Mouse (Mus musculus): ENCODE results near the gene Psmb11. TPM values are rescaled to one million over a fixed set of nuclear protein-coding genes. Genes with fewer than 3 reads are reported as not detected.

Gene Psmb11
- total and polyA plus RNA-seq, 2 experiments from 2014 or later = not detected

- Histone ChIP-seq H3K27ac (ENCODE audit: low read depth) (no peak overlapping the region), H3K9me3 (replicated peaks; ENCODE audit: control insufficient read depth, low read length) (no peaks in the 10 kb centered on the region), H3K27me3 (ENCODE audit: control insufficient read depth, insufficient read depth, low read length) (no peaks in the 10 kb centered on the region), H3K4me3 (ENCODE audit: low read depth, low read length) (no peak overlapping the region), H3K36me3 (replicated peaks; ENCODE audit: control insufficient read depth, insufficient read depth, low read length) (peaks cover 54% of the 10 kb centered on the region), H3K4me1 (ENCODE audit: control insufficient read depth, insufficient read depth) (no peaks in the 10 kb centered on the region), H3K9ac (replicated peaks; ENCODE audit: low read depth, low read length) (no peak overlapping the region), H3K4me2 (ENCODE audit: low read depth, low read length) (no peak overlapping the region)
- TF ChIP-seq EP300 (IDR thresholded peaks at IDR 0.05; ENCODE audit: low read depth) (no peak), CTCF (IDR thresholded peaks at IDR 0.05; ENCODE audit: low read depth) (no peak)
- 81% methylated on average over 20 of the region's 25 CpGs for WGBS
- DNase-seq (ENCODE audit: low spot score) (no peak), ATAC-seq (ENCODE audit: insufficient read depth, low read depth) (no peak)
Observed at GRCm38 (mm10) chr14:54642224-54642944, 21.2 kb downstream of the Psmb11 start.

DNA sequence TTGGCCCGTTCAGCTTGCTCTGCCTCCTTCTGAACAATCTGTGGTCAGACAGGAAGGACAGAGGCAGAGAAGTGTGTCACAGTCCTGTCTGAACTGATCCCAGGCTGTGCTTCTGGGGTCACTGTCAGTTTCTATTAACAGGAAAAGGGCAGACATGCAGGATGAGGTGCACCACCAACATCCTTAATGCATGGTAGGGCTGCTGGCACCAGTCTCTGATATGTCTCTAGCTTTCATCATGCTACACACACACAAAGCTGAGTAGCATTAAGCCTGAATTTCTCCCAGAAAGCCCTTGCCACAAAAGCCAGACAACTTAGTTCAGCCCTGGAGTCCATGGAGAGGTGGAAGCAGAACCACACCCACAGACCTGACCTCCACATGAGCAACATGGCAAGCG lies 21.8 kb downstream of the Psmb11 start:
- H3K27ac ChIP-seq (ENCODE audit: low read depth) = no peak overlapping the region
- no peaks in the 10 kb centered on the region for H3K4me1 ChIP-seq (ENCODE audit: control insufficient read depth, insufficient read depth)
- no peak overlapping the region for H3K4me2 ChIP-seq (ENCODE audit: low read depth, low read length)
- H3K27me3 ChIP-seq (ENCODE audit: control insufficient read depth, insufficient read depth, low read length) = no peaks in the 10 kb centered on the region
- no peak overlapping the region for H3K9ac ChIP-seq (replicated peaks; ENCODE audit: low read depth, low read length)
- ATAC-seq (ENCODE audit: insufficient read depth, low read depth) = no peak
- no peak overlapping the region for H3K4me3 ChIP-seq (ENCODE audit: low read depth, low read length)
- no peak for TF ChIP-seq CTCF (IDR thresholded peaks at IDR 0.05; ENCODE audit: low read depth)
- no peak for TF ChIP-seq EP300 (IDR thresholded peaks at IDR 0.05; ENCODE audit: low read depth)
- H3K36me3 ChIP-seq (replicated peaks; ENCODE audit: control insufficient read depth, insufficient read depth, low read length) = peaks cover 60% of the 10 kb centered on the region
- DNase-seq (ENCODE audit: low spot score) = no peak
- 83% methylated on average over 2 of the region's 2 CpGs for WGBS
- no peaks in the 10 kb centered on the region for H3K9me3 ChIP-seq (replicated peaks; ENCODE audit: control insufficient read depth, low read length)

- no peaks in the 10 kb centered on the region for H3K27me3 ChIP-seq (ENCODE audit: control insufficient read depth, insufficient read depth, low read length)
- DNase-seq (ENCODE audit: low spot score) = no peak
- no peak for ATAC-seq (ENCODE audit: insufficient read depth, low read depth)
- no peak overlapping the region for H3K4me2 ChIP-seq (ENCODE audit: low read depth, low read length)
- WGBS = 68% methylated on average over 9 of the region's 9 CpGs
- no peak overlapping the region for H3K4me3 ChIP-seq (ENCODE audit: low read depth, low read length)
- no peak overlapping the region for H3K27ac ChIP-seq (ENCODE audit: low read depth)
- no peak overlapping the region for H3K9ac ChIP-seq (replicated peaks; ENCODE audit: low read depth, low read length)
- H3K36me3 ChIP-seq (replicated peaks; ENCODE audit: control insufficient read depth, insufficient read depth, low read length) = peaks cover 72% of the 10 kb centered on the region
- H3K4me1 ChIP-seq (ENCODE audit: control insufficient read depth, insufficient read depth) = no peaks in the 10 kb centered on the region
- TF ChIP-seq EP300 (IDR thresholded peaks at IDR 0.05; ENCODE audit: low read depth) (no peak), CTCF (IDR thresholded peaks at IDR 0.05; ENCODE audit: low read depth) (no peak)
- H3K9me3 ChIP-seq (replicated peaks; ENCODE audit: control insufficient read depth, low read length) = no peaks in the 10 kb centered on the region
Observed at GRCm38 (mm10) chr14:54644294-54644693, 23.1 kb downstream of the Psmb11 start.

DNA sequence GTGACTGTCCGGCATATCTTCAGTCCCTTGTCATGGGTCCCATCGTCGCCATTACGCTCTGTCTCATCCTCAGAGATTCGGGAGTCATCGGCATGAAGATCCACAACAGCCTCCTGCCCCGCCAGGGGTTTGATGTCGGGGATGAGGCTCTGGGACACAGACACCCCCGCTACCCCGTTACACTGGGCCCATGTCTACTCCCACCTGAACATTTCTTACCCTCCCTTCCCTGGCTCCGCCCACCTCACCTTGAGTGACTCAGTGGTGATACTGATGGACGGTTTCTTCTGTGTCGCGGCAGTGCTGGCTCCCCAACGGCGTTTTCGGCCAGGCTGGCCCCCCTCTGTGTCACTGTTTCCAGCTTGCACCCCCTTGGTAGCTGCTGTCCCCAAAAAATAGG lies 25.2 kb downstream of the Psmb11 start:
- 90% methylated on average over 17 of the region's 17 CpGs for WGBS
- Histone ChIP-seq H3K4me1 (ENCODE audit: control insufficient read depth, insufficient read depth) (no peaks in the 10 kb centered on the region), H3K9me3 (replicated peaks; ENCODE audit: control insufficient read depth, low read length) (no peaks in the 10 kb centered on the region), H3K27me3 (ENCODE audit: control insufficient read depth, insufficient read depth, low read length) (no peaks in the 10 kb centered on the region), H3K4me2 (ENCODE audit: low read depth, low read length) (no peak overlapping the region), H3K4me3 (ENCODE audit: low read depth, low read length) (no peak overlapping the region), H3K9ac (replicated peaks; ENCODE audit: low read depth, low read length) (no peak overlapping the region), H3K36me3 (replicated peaks; ENCODE audit: control insufficient read depth, insufficient read depth, low read length) (peaks cover 90% of the 10 kb centered on the region), H3K27ac (ENCODE audit: low read depth) (no peak overlapping the region)
- no peak for DNase-seq (ENCODE audit: low spot score)
- TF ChIP-seq EP300 (IDR thresholded peaks at IDR 0.05; ENCODE audit: low read depth) = no peak
- no peak for TF ChIP-seq CTCF (IDR thresholded peaks at IDR 0.05; ENCODE audit: low read depth)
- ATAC-seq (ENCODE audit: insufficient read depth, low read depth) = no peak

GRCm38 (mm10) chr14:54646898-54647636 lies 25.8 kb downstream of the Psmb11 start:
- DNase-seq (ENCODE audit: low spot score) (no peak), ATAC-seq (ENCODE audit: insufficient read depth, low read depth) (no peak)
- Histone ChIP-seq H3K9ac (replicated peaks; ENCODE audit: low read depth, low read length) (no peak overlapping the region), H3K9me3 (replicated peaks; ENCODE audit: control insufficient read depth, low read length) (no peaks in the 10 kb centered on the region), H3K27ac (ENCODE audit: low read depth) (no peak overlapping the region), H3K27me3 (ENCODE audit: control insufficient read depth, insufficient read depth, low read length) (no peaks in the 10 kb centered on the region), H3K4me1 (ENCODE audit: control insufficient read depth, insufficient read depth) (no peaks in the 10 kb centered on the region), H3K36me3 (replicated peaks; ENCODE audit: control insufficient read depth, insufficient read depth, low read length) (peaks cover 93% of the 10 kb centered on the region), H3K4me2 (ENCODE audit: low read depth, low read length) (no peak overlapping the region), H3K4me3 (ENCODE audit: low read depth, low read length) (no peak overlapping the region)
- WGBS = 91% methylated on average over 8 of the region's 8 CpGs
- TF ChIP-seq CTCF (IDR thresholded peaks at IDR 0.05; ENCODE audit: low read depth) (peak; percentile 49), EP300 (IDR thresholded peaks at IDR 0.05; ENCODE audit: low read depth) (no peak)

All from heart, postnatal 0 days (tissue).